Mouse (Mus musculus) spleen, adult 2 months (tissue): Measurements from ENCODE around the gene Klf15. TPM values are rescaled to one million over a fixed set of nuclear protein-coding genes. Genes with fewer than 3 reads are reported as not detected.

Source experiments
- DNase-seq, 2 experiments: peaks; one replicate each; pipeline versions ENCODE4 v3.0.0 to v3.0.0-alpha.2; 2012 to 2021; ENCODE audit warnings: low spot score in 2 of 2, low read depth in 1 of 2
- H3K27ac ChIP-seq: fragments of 200-500 bp; 2 replicates; pipeline ENCODE4 v1.5.1; 2012; ENCODE audit warnings: low read length, inconsistent platforms; ENCODE audit not compliant: insufficient read depth
- H3K27me3 ChIP-seq: fragments of 200-500 bp; 2 replicates; pipeline ENCODE4 v1.6.1; 2012; ENCODE audit warnings: mild to moderate bottlenecking, moderate library complexity, low read length, inconsistent platforms; ENCODE audit not compliant: control insufficient read depth, insufficient read depth
- H3K36me3 ChIP-seq: fragments of 200-500 bp; 2 replicates; pipeline ENCODE4 v1.6.1; 2012; ENCODE audit warnings: mild to moderate bottlenecking, low read length, inconsistent platforms; ENCODE audit not compliant: control insufficient read depth, insufficient read depth
- H3K4me1 ChIP-seq: fragments of 200-500 bp; 2 replicates; pipeline ENCODE4 v1.6.1; 2011; ENCODE audit warnings: inconsistent platforms; ENCODE audit not compliant: control insufficient read depth, insufficient read depth, insufficient read length
- H3K4me3 ChIP-seq: fragments of 200-500 bp; 2 replicates; pipeline ENCODE4 v1.5.1; 2011; ENCODE audit warnings: mild to moderate bottlenecking, inconsistent platforms; ENCODE audit not compliant: insufficient read depth, insufficient read length; ENCODE audit errors: extremely low read depth
- CTCF ChIP-seq: fragments of 200-500 bp; IDR thresholded peaks from 2 replicates; pipeline ENCODE4 v1.5.1; 2011; ENCODE audit warnings: mild to moderate bottlenecking, inconsistent platforms; ENCODE audit not compliant: insufficient read depth, insufficient read length, insufficient replicate concordance; ENCODE audit errors: extremely low read depth
- POLR2A ChIP-seq: fragments of 200-500 bp; IDR thresholded peaks from 2 replicates; pipeline ENCODE4 v1.6.1; 2011; ENCODE audit warnings: low read depth, low read length, inconsistent platforms
- WGBS: fragments of 180-500 bp; shearing (Covaris S2); methylation state at CpG from one replicate; pipeline ENCODE4 v1.1.7; 2018; 5-methylcytosine and 5-hydroxymethylcytosine counted together
- polyA plus RNA-seq: library from polyadenylated mRNA; depleted of rRNA; stranded (reverse); fragments of >200 nt; gene quantifications from 2 replicates; pipeline ENCODE4 v1.2.3, GENCODE M21; 2012

The Klf15 gene
- polyA plus RNA-seq, 1 experiment: 9.7 TPM

GRCm38 (mm10) chr6:90463890-90464421, 1.6 kb downstream of the Klf15 start:
- peaks cover 4% of the 10 kb centered on the region; the same call in 1 of the 2 replicates for H3K27me3 ChIP-seq
- no peak overlapping the region for H3K4me3 ChIP-seq
- H3K36me3 ChIP-seq: no peaks in the 10 kb centered on the region
- no peak for DNase-seq
- no peak for TF ChIP-seq CTCF
- TF ChIP-seq POLR2A: no peak
- no peak overlapping the region for H3K27ac ChIP-seq
- peaks cover 5% of the 10 kb centered on the region; the same call in 1 of the 2 replicates for H3K4me1 ChIP-seq
- WGBS: 64% methylated on average over 7 of the region's 7 CpGs

GRCm38 (mm10) chr6:90465028-90465640, 2.8 kb downstream of the Klf15 start:
- TF ChIP-seq POLR2A: no peak
- 88% methylated on average over 11 of the region's 11 CpGs for WGBS
- Histone ChIP-seq H3K4me3 (no peak overlapping the region), H3K27ac (no peak overlapping the region), H3K36me3 (no peaks in the 10 kb centered on the region), H3K27me3 (peaks cover 4% of the 10 kb centered on the region; the same call in 1 of the 2 replicates), H3K4me1 (peaks cover 5% of the 10 kb centered on the region; the same call in 1 of the 2 replicates)
- no peak for DNase-seq

GRCm38 (mm10) chr6:90466079-90466478, 3.7 kb downstream of the Klf15 start:
- no peaks in the 10 kb centered on the region for H3K36me3 ChIP-seq
- WGBS: 82% methylated on average over 10 of the region's 10 CpGs
- no peak overlapping the region for H3K27ac ChIP-seq
- H3K27me3 ChIP-seq: peaks cover 4% of the 10 kb centered on the region; the same call in 1 of the 2 replicates
- TF ChIP-seq POLR2A (no peak), CTCF (no peak)
- peaks cover 5% of the 10 kb centered on the region; the same call in 1 of the 2 replicates for H3K4me1 ChIP-seq
- DNase-seq: no peak
- H3K4me3 ChIP-seq: no peak overlapping the region

- TF ChIP-seq POLR2A (no peak), CTCF (no peak)
- H3K27ac ChIP-seq: no peak overlapping the region
- H3K4me1 ChIP-seq: peaks cover 5% of the 10 kb centered on the region; the same call in 1 of the 2 replicates
- no peak overlapping the region for H3K4me3 ChIP-seq
- peaks cover 4% of the 10 kb centered on the region; the same call in 1 of the 2 replicates for H3K27me3 ChIP-seq
- 88% methylated on average over 12 of the region's 12 CpGs for WGBS
- no peak for DNase-seq
- no peaks in the 10 kb centered on the region for H3K36me3 ChIP-seq
These were observed 4.6 kb downstream of the Klf15 start for GRCm38 (mm10) chr6:90466847-90467410.

DNA sequence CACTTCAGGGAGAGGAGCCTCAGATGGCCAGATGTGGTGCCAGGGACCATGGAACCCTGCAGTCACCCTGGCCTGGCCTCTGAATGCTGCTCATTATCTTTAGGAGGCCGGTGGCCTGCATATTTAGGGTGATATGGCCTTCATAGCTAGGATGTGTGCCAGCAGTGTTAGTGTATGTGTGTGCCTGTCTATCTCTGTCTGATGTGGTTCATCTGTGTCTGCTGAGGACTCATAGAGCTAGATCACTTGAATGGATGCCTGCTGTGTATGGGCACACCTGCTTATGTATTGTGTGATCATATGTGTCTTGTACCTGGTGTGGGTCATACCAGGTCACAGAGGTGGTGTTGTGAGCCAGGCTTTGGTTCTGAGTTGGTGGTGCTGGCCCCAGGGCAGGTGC, 5.8 kb downstream of the Klf15 start:
- Histone ChIP-seq H3K36me3 (no peaks in the 10 kb centered on the region), H3K27ac (no peak overlapping the region), H3K27me3 (no peaks in the 10 kb centered on the region; the same call in 1 of the 2 replicates), H3K4me1 (no peaks in the 10 kb centered on the region), H3K4me3 (no peak overlapping the region)
- no peak for DNase-seq
- WGBS: 77% methylated on average over 1 of the region's 1 CpGs
- TF ChIP-seq CTCF (no peak), POLR2A (no peak)

DNA sequence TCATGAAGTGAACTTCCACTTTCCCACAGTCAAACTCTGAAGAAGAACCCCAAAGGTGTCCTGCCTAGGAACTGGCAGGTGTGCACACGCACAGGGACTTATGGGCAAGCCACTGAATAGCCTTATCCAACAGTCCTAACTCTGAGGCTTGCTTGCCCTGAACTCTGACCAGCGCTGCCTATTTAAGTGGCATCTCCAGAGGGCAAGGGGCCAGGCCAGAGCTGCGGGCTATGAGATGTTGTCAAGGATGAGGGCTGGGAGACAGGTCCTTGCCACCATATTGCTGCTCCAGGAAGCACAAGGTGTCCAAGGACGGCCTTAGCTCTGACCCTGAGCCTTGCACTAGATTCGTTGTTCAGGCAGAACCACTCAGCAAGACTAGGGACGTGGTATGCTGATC, 6.7 kb downstream of the Klf15 start:
- 87% methylated on average over 6 of the region's 6 CpGs for WGBS
- DNase-seq: no peak
- no peak overlapping the region for H3K27ac ChIP-seq
- TF ChIP-seq CTCF (no peak), POLR2A (no peak)
- no peaks in the 10 kb centered on the region for H3K4me1 ChIP-seq
- H3K27me3 ChIP-seq: no peaks in the 10 kb centered on the region
- no peaks in the 10 kb centered on the region for H3K36me3 ChIP-seq
- no peak overlapping the region for H3K4me3 ChIP-seq

DNA sequence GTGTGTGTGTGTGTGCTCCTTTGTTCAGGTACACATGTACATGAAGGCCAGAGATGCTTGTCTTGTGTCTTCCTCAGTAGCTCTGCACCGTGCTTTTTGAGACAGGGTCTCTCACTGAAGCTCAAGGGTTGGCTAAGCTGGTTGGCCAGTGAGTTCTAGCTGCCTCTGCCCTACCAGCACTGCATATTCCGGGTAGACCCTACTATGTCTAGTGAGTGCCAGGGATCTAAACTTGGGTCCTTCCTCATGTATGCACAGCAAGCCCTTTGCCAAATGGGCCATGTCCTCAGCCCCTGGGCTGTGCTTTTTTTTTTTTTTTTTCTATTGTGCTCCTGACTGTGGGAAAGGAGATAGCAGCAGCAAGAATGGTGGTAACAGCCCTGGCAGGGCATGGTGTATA, 7.9 kb downstream of the Klf15 start:
- H3K27ac ChIP-seq: no peak overlapping the region
- no peaks in the 10 kb centered on the region for H3K27me3 ChIP-seq
- H3K4me3 ChIP-seq: no peak overlapping the region
- TF ChIP-seq POLR2A (no peak), CTCF (no peak)
- no peaks in the 10 kb centered on the region for H3K4me1 ChIP-seq
- H3K36me3 ChIP-seq: no peaks in the 10 kb centered on the region
- 86% methylated on average over 2 of the region's 2 CpGs for WGBS
- no peak for DNase-seq
